Mouse (Mus musculus): ENCODE measurements at regions not wholly inside any gene's neighbourhood (a gene's known extent, or its start where the extent isn't known, plus 50 kb on each side); places are given as distances from the start of the nearest gene placed in this dataset.

GRCm38 (mm10) chr1:168066810-168067209, 365.3 kb downstream of the Pbx1 start:
- TF ChIP-seq CTCF (IDR thresholded peaks at IDR 0.05; ENCODE audit: control insufficient read depth, insufficient read depth, low read length) (no peak), POLR2A (IDR thresholded peaks at IDR 0.05; ENCODE audit: borderline replicate concordance, control insufficient read depth, low read depth, low read length) (no peak)
